Mouse (Mus musculus) small intestine, adult 2 months (tissue): ENCODE measurements at regions not wholly inside any gene's neighbourhood (a gene's known extent, or its start where the extent isn't known, plus 50 kb on each side); places are given as distances from the start of the nearest gene placed in this dataset.

Source experiments
- H3K27ac ChIP-seq: fragments of 200-500 bp; 2 replicates; pipeline ENCODE4 v1.5.1; 2012; ENCODE audit warnings: low read depth, low read length, control low read depth, inconsistent platforms; ENCODE audit not compliant: insufficient read depth
- H3K27me3 ChIP-seq: fragments of 200-500 bp; 2 replicates; pipeline ENCODE4 v1.6.1; 2012; ENCODE audit warnings: mild to moderate bottlenecking, moderate library complexity, low read length, inconsistent platforms; ENCODE audit not compliant: control insufficient read depth, insufficient read depth
- H3K36me3 ChIP-seq: fragments of 200-500 bp; 2 replicates; pipeline ENCODE4 v1.6.1; 2012; ENCODE audit warnings: mild to moderate bottlenecking, low read length, control low read depth, inconsistent platforms; ENCODE audit not compliant: control insufficient read depth, insufficient read depth
- H3K4me1 ChIP-seq: fragments of 200-500 bp; 2 replicates; pipeline ENCODE4 v1.6.1; 2012; ENCODE audit warnings: low read length, inconsistent platforms, mixed read lengths; ENCODE audit not compliant: control insufficient read depth, insufficient read depth, insufficient read length
- H3K4me3 ChIP-seq: fragments of 200-500 bp; 2 replicates; pipeline ENCODE4 v1.5.1; 2012; ENCODE audit warnings: low read depth, mild to moderate bottlenecking, control low read depth, inconsistent platforms, low read length, moderate library complexity
- CTCF ChIP-seq: fragments of 200-500 bp; IDR thresholded peaks from 2 replicates; pipeline ENCODE4 v1.5.1; 2012; ENCODE audit warnings: low read depth, mild to moderate bottlenecking, control low read depth, inconsistent platforms, low read length, moderate library complexity, mixed read lengths; ENCODE audit not compliant: insufficient replicate concordance, insufficient read length; ENCODE audit errors: extremely low read depth
- POLR2A ChIP-seq: fragments of 200-500 bp; IDR thresholded peaks from 2 replicates; pipeline ENCODE4 v1.6.1; 2012; ENCODE audit warnings: low read depth, mild to moderate bottlenecking, control low read depth, inconsistent platforms, low read length, moderate library complexity
- WGBS: fragments of 180-500 bp; shearing (Covaris S2); methylation state at CpG from one replicate; pipeline ENCODE4 v1.1.7; 2018; 5-methylcytosine and 5-hydroxymethylcytosine counted together

GRCm38 (mm10) chr13:107850907-107851560, 193.2 kb upstream of the Smim15 start:
- H3K4me3 ChIP-seq: no peak overlapping the region
- peaks cover 10% of the 10 kb centered on the region for H3K4me1 ChIP-seq
- WGBS: 68% methylated on average over 8 of the region's 8 CpGs
- H3K36me3 ChIP-seq: no peaks in the 10 kb centered on the region
- no peaks in the 10 kb centered on the region for H3K27me3 ChIP-seq
- H3K27ac ChIP-seq: no peak overlapping the region
- TF ChIP-seq POLR2A: no peak
- TF ChIP-seq CTCF: no peak

DNA sequence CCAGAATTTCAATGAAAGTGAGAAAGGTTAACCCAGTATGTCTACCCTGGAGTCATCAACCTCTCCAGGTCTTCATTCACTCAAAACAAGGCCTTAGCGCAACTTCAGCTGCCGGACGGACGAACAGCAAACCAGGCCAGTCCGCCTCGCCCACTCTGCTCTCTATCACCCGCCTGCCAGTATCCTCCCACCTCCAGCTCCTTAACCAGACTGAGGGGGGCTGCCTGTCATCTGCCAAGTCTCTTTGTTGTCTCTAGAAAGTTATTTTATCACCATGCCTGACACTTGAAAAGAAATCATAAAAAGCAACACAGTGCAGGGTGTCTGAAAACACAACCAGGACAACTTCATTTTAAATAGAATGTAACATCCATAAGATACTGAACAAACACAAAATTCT, 195.4 kb upstream of the Smim15 start:
- H3K4me1 ChIP-seq: peaks cover 7% of the 10 kb centered on the region
- no peak overlapping the region for H3K27ac ChIP-seq
- TF ChIP-seq POLR2A (no peak), CTCF (no peak)
- H3K27me3 ChIP-seq: no peaks in the 10 kb centered on the region
- H3K4me3 ChIP-seq: no peak overlapping the region
- 96% methylated on average over 7 of the region's 7 CpGs for WGBS
- no peaks in the 10 kb centered on the region for H3K36me3 ChIP-seq

GRCm38 (mm10) chr13:107847179-107848012, 196.8 kb upstream of the Smim15 start:
- peaks cover 7% of the 10 kb centered on the region for H3K4me1 ChIP-seq
- no peaks in the 10 kb centered on the region for H3K27me3 ChIP-seq
- H3K27ac ChIP-seq: peak overlapping the region; percentile 74
- H3K36me3 ChIP-seq: no peaks in the 10 kb centered on the region
- TF ChIP-seq POLR2A (no peak), CTCF (no peak)
- WGBS: 12% methylated on average over 18 of the region's 18 CpGs
- H3K4me3 ChIP-seq: peak overlapping the region; percentile 47

DNA sequence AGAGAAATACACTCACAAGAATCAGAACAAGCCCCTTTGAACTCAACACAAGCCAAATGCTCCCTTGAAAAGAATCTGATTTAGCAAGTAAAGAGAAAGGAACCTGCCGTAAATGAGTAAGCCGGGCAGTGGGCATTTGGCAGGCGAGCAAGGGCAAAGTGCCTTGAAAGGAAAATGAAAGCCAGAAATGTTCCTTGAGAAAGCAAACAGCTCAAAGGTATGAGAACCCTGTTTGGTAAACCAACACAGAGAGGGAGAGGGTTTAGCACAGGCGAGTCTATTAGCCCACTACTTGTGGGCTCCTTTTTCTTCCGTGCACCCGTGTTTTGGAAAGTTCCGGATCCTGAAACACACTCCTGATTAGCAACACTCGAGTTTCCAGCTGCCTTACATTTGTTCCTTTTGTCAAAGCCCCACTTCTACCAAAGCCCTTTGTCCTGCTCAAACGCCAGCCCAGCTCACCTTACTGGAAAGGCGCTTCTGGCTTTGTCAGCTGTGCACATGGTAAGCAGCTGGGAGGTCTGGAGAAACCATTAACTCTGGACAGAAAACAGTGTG, 197.5 kb upstream of the Smim15 start:
- TF ChIP-seq CTCF (no peak), POLR2A (no peak)
- WGBS: 12% methylated on average over 10 of the region's 10 CpGs
- peaks cover 7% of the 10 kb centered on the region for H3K4me1 ChIP-seq
- H3K4me3 ChIP-seq: peak overlapping the region; percentile 47
- H3K27ac ChIP-seq: peak overlapping the region; percentile 74
- H3K27me3 ChIP-seq: no peaks in the 10 kb centered on the region
- H3K36me3 ChIP-seq: no peaks in the 10 kb centered on the region

GRCm38 (mm10) chr13:107845838-107846237, 198.4 kb upstream of the Smim15 start:
- TF ChIP-seq POLR2A (no peak), CTCF (no peak)

DNA sequence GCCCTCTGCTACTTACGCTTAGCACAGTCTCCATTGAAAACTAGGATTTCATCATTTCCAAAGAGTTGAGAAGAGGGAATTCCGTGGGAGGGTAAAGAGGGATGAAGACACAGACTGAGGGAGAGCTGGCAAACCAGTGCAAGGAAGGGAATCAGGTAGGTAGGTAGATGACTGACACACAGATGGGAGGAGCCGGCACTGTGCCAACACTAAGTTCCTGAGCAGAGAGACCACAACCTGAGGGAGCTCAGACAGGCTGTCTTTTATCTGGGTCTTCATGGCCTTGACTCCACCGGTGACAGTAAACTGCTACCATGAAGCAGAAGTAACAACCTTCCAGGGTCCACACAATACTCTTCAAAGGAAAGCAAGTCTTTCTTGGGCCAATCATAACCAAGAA, 200.2 kb upstream of the Smim15 start:
- TF ChIP-seq POLR2A (no peak), CTCF (no peak)
- no peak overlapping the region for H3K27ac ChIP-seq
- H3K36me3 ChIP-seq: no peaks in the 10 kb centered on the region
- no peaks in the 10 kb centered on the region for H3K27me3 ChIP-seq
- WGBS: 70% methylated on average over 4 of the region's 4 CpGs
- H3K4me1 ChIP-seq: peaks cover 7% of the 10 kb centered on the region
- no peak overlapping the region for H3K4me3 ChIP-seq

More at GRCm38 (mm10) chr13:107845838-107846237, 198.4 kb upstream of the Smim15 start:
- H3K27me3 ChIP-seq: no peaks in the 10 kb centered on the region
- peaks cover 7% of the 10 kb centered on the region for H3K4me1 ChIP-seq
- no peak overlapping the region for H3K27ac ChIP-seq
- H3K4me3 ChIP-seq: no peak overlapping the region
- no peaks in the 10 kb centered on the region for H3K36me3 ChIP-seq
- WGBS: 47% methylated on average over 4 of the region's 4 CpGs
